Mouse (Mus musculus): Measurements from ENCODE around the gene Tmem209.
A peak's percentile ranks its signal among the peaks of the same experiment; 100 is the strongest.

Gene Tmem209

DNA sequence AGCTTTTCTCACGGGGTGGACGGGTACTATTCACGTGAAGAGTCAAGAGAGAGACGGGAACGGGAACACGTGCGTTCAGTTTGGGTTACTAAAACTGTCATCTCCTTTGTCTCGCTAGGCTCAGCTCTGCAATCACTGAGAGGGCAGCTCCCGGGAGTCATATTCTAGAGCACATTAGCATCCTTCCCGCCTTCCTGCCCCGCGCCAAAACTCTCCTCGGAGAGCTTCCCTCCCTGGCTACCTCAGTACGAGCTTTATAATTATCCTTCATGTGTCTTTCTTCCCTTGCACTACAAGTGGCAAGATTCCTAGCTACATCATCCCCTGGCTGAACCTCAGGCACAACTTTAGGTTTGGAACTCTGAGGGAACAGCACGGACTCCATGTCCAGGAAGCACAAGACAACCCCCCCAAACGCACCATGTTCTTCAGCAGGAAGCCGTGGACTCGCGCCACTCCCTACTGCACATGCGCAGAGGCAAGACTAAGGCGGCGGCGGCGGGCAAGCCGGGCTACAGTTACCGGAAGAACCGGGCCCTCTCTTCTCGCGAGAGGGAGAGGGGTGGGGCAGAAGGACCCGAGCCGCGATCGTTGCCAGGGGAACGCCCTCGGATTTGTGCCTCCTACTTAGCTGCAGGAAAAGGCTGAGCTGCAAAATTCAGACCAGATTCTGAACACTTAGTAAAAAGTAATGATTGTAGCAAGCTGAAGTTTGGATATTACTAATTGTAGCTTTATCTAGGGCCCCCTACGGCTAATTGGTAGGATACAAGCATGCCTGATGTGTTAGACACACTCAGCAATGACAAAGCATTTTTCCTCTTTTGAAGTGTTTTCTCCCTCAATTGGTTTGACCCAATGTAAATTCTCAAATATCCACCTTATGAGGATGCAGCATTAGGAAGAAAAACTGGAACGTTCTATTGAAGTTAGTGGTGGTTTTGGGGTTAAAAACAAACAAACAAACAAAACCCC, at the start of gene Tmem209, which contains the start of gene Ssmem1:
Tmem209 (minus strand) TSS at position 519 of the 975 bp plus-strand sequence.
Ssmem1 (plus strand) TSS at position 585 of the 975 bp plus-strand sequence.
- peak; percentile 99 for DNase-seq (ENCODE audit: low read depth)

DNA sequence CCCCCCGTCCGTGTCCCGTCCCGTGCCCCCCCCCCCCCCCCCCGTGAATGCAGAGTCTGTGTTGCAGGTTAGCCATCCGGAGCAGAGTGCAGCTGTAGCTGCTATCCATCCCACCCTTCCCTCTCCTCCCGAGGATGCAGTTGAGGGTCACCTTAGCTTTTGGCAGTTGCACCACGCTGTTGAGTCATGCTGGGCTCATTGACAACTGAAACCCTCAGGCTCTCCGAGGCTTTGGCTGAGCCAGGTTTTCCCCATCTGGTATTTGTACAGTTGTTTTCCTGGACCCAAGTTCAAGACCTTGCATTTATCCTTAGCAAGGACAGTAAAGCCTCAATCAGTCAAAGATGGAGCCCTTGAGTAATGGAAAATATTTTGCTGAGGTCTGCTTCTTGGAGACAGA, 46.5 kb upstream of the Tmem209 start:
- no peak for DNase-seq (ENCODE audit: low read depth)

DNA sequence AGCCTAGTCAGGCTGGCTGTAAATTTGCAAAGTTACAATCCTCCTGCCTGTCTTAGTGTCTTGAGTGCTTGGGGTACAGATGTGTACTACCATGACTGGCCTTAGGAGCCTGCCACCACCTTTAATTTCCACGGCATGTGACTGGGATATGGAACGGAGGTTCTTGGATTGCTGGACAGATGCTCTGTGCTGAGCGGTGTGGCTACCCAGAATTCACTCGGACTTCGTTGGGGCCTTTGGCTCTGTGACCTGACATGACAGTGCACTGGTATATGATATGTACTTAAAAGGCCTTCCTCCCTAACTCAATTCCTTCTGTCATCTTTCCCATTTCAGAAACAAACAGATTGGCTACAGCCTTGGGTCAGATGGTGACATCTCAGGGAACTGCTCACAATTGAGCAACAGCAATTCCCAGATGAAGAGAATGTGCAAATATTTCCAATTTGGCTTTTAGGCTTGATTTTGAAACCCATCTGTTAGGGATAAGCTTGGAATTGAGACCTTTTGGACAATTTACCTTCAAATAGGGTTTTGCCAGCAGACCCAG, 45.1 kb upstream of the Tmem209 start:
- DNase-seq (ENCODE audit: low read depth) = no peak

DNA sequence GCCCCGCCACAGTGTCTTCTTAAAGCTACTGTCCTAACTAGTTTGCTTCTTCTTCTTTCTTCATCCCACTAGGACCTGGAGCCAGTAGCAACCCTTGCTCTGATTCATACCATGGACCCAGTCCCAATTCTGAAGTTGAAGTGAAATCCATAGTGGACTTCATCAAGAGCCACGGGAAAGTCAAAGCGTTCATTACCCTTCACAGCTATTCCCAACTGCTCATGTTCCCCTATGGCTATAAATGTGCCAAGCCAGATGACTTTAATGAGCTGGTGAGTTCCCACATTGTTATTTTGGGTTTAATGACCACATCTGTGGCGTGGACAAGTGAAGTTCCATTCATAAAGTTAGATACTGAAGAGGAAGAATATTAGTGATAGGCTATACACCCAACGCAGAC, 44.5 kb upstream of the Tmem209 start:
- DNase-seq (ENCODE audit: low read depth) = no peak

DNA sequence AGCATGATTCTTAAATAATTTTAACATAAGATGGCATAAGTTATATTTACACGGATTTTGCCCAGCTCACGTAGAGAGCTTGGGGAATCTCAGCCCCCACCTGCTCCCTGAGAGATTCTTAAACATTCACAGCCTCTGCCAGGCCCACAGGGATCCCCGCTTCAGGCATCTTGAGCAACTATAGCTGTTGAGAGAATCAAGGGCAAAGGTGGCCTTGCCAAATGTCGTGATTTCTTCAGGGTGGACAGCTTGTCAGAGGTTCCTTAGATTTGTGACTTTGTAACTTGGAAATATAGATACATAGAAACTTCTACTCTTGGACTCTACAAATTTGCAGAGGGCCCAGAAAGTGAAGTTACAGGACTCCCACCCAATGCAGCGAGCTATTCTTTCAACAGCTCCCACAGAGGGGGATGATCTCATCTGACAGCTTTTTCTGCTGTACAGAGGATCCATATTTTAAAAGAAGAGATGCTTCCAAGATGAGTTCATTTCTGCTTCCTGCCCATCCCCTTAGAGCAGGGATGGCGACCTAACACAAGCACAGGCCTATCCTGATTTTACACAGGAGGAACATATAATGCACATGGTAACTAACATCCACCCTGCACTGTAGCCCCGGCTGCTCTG, 43.9 kb upstream of the Tmem209 start:
- DNase-seq (ENCODE audit: low read depth) = no peak

DNA sequence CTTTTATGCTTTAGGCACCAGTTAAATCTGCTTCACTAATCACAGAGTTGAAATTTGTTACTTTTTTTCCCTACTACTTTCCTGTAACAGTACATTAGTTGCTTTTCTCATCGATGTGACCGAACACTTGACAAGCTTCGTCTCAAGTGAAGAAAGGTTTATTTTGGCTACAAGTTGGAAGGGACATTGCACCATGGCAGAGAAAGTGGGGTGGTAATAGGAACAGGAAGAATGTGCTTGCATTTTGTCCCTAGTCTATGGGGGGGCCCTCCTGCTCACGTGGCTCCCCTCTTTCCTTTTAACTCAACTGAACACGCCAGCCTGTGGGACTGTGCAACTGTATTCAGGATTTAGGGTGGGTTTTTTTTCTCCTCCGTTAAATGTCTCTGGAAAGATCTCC, 43.0 kb upstream of the Tmem209 start:
- DNase-seq (ENCODE audit: low read depth) = no peak

DNA sequence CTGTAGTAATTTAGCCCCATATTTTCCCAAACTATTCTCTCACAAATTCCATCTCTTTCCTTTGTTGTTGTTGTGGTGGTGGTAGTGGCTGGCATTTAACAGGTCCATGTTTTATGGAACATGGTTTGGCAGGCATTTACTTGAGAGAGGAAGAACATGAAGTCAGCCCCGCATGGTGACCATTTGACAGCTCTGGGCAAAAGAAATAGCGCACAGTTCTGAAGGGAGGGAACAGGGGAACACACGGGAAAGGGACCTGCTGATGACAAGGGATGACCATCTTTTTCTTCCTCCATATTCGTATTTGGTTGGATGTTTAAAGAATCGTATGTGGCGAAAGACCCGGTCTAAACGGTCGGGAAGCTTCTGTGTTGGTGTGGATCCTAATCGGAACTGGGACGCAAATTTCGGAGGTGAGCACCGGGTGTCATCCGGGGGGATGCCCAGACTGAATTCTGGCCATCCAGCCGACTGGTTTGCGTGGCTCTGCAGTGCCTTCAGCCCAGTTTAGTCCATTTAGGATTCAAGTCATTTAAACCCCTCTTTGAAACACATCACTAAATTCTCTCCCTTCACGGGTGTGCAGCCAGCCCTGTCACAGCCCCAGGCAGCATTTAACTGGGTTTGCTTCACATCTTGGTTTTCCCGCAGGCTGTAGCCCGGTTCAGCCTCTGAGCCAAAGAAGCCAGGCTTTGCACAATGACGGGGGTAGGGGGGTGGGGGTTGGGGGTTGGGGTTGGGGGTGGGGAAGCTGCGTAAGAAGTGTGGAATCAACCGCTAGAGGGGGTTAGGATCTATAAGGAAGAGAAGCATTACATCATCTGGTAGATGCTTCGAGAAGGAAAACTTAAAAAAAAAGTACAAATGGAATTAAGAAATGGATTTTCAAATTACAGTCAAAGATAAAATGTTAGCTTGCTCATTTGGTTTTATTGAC, 42.3 kb upstream of the Tmem209 start:
- peak; percentile 26 for DNase-seq (ENCODE audit: low read depth)

DNA sequence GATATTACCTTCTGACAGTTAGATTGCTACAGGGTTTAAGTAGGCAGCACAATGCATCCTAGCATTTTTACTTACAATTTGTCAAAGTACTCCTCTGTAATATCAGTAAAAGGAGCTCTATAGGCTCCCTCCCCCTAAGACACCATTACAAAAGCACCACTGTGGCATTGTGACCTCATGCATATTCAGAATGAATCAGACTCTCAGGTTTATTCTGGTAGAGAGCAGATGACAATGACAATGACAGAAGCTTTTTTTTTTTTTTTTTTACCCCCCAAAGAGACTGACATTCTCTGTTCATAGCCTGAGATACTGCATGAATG, 41.6 kb upstream of the Tmem209 start:
- no peak for DNase-seq (ENCODE audit: low read depth)

DNA sequence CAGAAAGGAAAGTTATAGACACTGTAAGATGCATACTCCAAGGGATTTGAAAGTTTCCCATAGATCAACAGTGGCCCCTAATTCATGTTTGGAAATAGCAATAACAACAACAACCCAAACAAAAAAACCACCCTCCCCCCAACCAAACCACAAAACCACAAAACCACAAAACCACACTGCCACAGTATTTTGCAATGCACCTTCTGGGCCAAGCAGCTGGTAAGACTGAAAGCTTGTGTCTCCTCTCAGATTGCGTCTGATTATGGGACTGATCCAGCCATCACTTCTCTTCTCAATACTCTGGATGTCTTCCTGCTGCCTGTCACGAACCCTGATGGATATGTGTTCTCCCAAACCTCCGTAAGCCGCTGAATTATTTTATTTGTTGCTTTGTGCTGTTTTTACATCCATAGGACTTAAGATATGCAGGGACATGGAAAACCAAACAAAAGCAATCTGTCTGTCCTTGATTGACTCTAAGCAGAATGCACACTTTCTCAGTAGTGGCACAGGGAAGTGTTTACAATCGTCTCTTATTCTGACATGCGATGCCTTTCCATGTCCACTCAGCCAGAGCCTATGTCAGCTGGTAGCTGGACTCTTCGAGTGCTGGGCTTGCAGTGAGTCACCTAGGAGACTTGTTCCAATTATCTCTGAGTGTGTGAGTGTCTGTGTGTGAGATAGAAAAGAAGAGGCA, 41.1 kb upstream of the Tmem209 start:
- peak; percentile 29 for DNase-seq (ENCODE audit: low read depth)

DNA sequence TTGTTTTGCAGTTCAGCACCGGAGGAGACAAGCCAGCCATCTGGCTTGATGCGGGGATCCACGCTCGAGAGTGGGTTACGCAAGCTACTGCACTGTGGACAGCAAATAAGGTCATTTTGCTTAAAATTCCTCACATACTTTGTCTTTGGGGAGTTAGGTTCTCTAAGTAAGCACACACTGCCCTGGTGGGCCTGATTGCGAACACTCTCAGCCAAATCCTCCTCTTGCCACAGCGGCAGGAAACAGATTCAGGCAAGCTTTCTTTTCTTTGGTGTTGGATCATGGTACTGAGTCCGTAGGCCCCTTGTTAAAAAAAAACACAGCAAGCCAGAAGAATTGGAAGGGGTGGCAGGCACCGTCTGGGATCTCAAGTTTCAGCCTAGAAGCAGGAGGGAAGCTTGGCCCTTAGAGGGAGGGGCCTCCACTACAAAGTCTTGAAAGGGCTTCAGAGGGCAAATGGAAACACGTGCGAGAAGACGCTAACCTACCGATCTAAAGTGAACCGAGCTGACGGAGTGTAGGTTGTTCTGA, 39.7 kb upstream of the Tmem209 start:
- no peak for DNase-seq (ENCODE audit: low read depth)

DNA sequence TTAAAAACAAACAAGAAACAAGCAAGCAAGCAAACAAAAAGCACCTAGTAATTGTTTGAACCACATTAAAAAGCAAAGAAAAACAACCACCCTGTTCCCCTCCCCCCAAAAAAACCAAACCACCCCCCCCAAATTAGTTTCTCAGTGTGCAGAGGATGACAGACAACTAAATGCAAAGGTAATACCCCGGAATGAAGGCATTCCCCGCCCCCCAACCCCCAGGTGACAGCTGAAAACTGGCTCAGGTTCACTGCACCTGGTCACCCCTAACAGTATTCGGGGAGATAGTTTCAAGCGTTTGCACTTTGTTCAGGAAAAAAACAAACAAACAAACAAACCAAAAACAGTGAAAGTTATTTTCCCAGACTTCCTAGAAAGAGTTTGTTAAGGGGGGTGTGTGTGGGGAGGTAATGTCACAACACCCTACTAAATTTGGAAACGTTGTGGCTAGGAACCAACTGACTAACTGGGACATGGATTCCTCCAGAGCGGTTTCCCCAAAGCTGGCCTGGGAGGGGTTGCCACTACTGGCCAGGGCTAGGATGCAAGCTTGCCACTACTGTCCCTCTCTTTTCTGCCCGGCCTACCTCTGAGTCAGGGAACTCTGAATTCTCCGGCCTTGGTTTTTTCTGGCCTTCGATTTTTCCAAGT, 38.2 kb upstream of the Tmem209 start:
- no peak for DNase-seq (ENCODE audit: low read depth)

DNA sequence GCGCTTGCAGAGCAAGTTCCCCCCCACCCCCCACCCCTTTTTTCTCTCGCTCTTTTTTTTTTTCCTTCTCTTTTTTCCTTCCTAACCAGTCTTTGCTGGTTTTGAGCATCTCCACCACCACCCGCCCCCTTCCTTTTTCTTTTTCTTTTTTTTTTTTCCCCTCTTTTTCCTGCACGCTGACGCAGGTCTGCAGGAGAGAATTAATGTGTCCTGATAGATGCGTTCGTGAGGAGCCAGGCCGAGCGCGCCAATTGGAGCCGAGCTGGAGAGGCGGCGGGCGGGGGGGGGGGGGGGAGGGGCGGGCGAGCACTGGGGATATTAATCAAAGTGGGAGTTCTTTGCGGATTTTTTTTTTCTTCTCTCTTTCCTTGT, 37.7 kb upstream of the Tmem209 start:
- peak; percentile 16 for DNase-seq (ENCODE audit: low read depth)

DNA sequence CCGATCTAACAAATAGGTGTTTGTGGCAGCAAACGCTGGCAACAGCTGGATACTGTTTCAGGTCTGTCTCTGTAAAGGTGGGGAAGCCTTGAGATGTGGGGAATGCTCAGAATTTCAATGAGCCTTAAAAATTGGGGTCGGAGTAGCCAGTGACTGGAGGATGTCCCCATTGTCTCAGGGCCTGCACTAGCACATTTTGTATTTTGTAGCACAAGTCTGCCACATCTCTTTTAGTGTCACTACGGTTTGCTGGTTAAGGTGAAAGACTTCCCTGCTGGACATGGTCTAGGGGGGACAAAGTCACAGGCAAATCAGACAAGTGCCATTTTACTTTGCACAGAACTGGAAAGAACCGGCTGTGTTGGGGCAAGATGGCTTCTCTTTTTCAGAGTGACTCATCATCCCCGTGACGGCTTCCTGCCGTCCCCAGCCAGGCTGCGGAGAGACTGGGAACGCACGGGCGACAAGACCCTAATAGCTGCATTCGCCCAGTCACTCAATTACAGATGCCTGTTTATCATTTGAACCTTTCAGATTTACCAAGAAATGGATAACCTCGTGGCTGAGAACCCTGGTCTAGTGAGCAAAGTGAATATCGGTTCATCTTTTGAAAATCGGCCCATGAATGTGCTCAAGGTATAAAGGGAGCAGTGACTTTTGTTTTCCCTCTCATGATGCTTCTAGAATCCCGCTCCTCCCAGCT, 37.1 kb upstream of the Tmem209 start:
- DNase-seq (ENCODE audit: low read depth) = peak; percentile 57

DNA sequence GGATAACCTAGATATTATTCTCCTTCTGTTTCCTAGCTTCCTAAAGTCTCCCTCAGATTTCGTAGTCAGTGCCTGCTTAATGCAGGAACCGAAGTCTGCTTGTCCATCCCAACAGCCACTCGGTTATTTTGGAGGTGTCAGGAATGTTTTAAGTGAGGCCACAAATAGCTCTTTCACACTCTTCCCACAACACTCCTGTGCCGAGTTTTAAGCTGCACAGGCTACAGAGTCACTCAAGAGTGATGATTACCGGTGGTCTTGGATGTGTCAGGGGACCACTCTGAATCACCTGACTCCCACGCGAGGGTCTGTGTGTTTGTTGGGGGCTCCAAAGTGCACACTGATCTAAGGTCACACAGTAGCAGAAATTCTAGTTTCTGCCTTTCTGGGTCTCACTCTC, 36.1 kb upstream of the Tmem209 start:
- no peak for DNase-seq (ENCODE audit: low read depth)

DNA sequence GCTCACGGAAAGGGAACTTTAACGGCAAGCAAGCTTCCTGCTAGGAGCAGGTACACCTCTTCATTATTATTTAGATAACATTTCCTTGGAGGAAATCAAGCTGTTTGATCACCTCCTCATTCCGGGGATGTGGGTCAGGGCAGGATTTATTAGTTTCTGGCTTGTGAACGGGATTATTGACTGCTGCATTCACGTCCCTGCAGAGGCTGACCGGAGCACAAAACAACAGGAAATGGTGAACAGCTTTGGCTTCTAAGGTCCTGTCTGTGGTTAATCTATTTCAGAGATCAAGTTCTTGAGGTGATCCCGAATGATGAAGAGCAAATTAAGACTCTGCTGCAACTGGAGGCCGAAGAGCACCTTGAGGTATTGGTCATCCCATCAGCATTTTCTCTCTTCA, 34.3 kb upstream of the Tmem209 start:
- no peak for DNase-seq (ENCODE audit: low read depth)

DNA sequence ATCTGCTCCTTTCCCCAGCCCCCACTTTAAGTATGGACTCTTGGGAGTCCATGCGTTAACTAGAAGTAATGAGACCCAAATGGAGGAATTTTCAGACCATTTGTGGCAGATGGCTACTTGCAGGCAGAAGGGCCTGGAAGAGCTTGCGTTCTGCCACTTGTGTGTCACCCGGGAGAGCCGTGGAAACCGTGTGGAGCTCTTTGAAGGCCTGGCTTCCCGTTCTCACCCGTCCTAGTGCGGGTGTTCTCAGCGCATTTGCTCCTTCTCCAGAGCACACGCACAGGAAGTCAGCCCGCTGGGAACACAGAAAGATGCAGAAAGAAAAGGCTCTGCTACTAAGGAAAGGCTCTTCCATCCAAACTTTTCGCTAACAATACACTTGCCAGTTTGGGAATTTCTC, 33.5 kb upstream of the Tmem209 start:
- DNase-seq (ENCODE audit: low read depth) = no peak

DNA sequence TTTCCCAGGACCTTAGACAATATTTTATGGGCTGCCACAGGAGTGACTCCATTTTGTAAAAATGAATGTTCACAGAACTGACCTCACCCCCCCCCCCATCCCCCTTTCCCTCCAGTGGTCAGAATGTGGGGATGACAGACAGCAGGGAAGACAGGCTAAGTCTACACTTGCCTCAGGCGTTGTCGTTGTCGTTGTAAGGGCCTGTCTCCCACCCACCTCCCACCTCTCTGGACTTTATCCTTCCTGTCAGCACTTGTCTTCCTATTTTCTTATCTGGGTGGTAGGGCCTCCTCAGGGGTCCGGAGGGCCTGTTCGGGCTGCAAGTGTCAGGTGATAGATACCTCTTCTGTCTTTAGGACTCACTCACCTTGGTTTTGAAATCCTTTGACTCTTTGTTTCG, 32.7 kb upstream of the Tmem209 start:
- DNase-seq (ENCODE audit: low read depth) = no peak

DNA sequence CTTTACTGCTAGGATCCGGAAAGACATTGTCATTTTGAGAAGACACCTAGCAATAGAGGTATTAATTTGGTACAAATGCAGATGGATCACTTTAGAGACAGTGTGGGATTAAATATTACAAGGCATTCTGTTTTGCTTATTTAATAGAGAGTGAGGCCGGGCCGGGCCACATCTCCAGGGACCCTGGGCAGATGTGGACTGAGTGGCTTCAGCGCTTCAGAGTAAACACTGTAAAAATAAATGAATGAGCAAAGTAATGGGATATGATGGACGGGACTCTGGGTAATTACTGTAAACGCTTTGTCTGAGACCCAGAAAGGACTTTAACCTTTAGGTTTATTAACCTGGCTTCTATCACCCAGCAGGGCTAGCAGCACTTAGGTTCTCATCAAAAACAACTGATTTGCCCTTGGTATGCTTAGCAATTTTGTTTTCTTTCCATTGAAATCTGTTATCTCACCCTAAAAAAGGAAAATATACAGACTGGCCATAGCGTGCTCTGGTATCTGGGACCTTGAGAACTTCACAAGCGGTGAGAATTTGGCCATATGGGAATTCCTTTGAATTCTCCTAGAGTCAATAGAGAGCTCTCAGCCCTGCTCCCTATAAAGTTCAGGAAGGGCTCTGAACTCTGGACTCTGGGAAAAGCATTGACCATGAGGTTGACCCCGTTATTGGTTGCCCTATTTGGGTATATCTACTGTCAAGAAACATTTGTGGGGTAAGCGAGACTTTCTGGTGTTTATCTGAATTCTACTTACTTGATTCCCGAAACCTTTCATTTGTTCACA, 31.6 kb upstream of the Tmem209 start, which contains the start of gene Cpa2:
Cpa2 (plus strand) TSS at position 574 of the 791 bp plus-strand sequence.
- DNase-seq (ENCODE audit: low read depth) = no peak

DNA sequence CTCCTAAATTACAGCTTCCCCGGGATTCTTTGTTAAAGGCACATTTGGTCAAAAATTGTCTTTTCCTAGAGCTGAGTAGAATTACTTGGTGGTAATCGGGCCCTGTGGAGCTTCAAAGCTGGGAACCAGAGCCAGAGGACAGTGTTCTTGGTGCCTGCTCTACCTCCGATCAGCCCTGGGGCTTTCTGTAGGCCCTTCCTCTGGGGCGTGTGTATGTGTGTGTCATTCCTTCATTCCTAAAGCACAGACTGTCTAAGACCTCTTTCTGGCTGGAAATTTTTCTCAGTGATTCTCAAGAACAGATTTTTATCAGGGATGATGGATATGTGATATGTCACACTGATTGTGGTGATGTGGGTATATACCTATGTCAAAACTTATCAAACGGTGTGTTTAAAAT, 29.2 kb upstream of the Tmem209 start:
- no peak for DNase-seq (ENCODE audit: low read depth)
